Mouse (Mus musculus) macrophage (primary cell): Measurements from ENCODE around the gene Pde6g. TPM values are rescaled to one million over a fixed set of nuclear protein-coding genes. Genes with fewer than 3 reads are reported as not detected.

Source experiments
- H3K27ac ChIP-seq: fragments of 350-480 bp; formaldehyde crosslinking; 2 replicates; pipeline ENCODE4 v1.9.0; 2021
- H3K36me3 ChIP-seq: fragments of 350-480 bp; formaldehyde crosslinking; 2 replicates; pipeline ENCODE4 v1.9.0; 2021; ENCODE audit errors: inconsistent target
- H3K4me3 ChIP-seq: fragments of 350-480 bp; formaldehyde crosslinking; 2 replicates; pipeline ENCODE4 v1.9.0; 2021; ENCODE audit errors: inconsistent target
- H3K79me2 ChIP-seq: fragments of 350-480 bp; formaldehyde crosslinking; 2 replicates; pipeline ENCODE4 v1.9.0; 2021; ENCODE audit errors: inconsistent target
- WGBS: methylation state at CpG from one replicate; pipeline ENCODE4 v1.1.7; 2026; ENCODE audit warnings: inconsistent platforms; ENCODE audit not compliant: missing documents; 5-methylcytosine and 5-hydroxymethylcytosine counted together
- polyA plus RNA-seq: library from polyadenylated mRNA; stranded (reverse); fragments of 250-400 nt; gene quantifications from 3 replicates; pipeline ENCODE4 v1.2.4, GENCODE M21; 2018; ENCODE audit warnings: inconsistent platforms

The Pde6g gene
- polyA plus RNA-seq, 1 experiment from 2014 or later: not detected

DNA sequence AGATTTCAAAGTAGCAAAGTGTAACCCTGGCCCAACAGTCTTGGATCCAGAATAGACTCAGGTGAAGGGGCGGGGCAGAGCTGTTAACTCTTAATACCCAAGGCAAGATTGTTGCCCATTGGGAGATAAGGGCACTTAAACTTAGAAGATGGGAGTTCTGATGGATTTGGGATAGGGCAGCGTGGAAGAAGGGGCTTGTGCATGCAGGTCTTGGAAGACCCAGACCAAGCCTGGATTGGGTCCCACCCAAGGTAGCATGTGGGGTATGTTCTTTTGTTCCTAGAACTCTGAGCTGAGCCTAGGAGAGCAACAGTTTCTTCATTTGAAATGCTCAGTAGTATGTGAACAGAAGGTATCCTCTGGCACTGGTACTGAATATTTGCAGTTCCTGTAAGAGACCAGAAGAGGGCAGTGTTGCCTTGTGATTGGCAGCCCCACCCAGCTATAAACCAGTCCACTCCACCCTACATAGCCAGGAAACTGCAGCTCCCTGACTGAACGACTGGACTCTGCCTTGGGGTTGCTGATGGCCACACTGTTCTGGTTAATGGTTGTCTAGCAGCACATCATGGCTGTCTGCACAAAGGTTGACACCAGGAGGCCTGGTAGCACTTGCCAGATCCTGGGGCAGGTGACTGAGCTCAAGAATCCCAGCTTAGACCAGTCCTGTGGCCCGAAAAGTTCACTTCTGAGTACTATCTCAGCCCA is 35.9 kb upstream of the Pde6g start:
- Histone ChIP-seq H3K79me2 (peaks cover 37% of the 10 kb centered on the region), H3K36me3 (peaks cover 25% of the 10 kb centered on the region; the same call in 1 of the 2 replicates), H3K4me3 (no peak overlapping the region), H3K27ac (peak overlapping the region; percentile 15; the same call in 1 of the 2 replicates)
- 72% methylated on average over 4 of the region's 4 CpGs for WGBS

GRCm38 (mm10) chr11:120488516-120488915 is 35.2 kb upstream of the Pde6g start:
- no peak overlapping the region for H3K27ac ChIP-seq
- H3K36me3 ChIP-seq: peaks cover 25% of the 10 kb centered on the region; the same call in 1 of the 2 replicates
- no peak overlapping the region for H3K4me3 ChIP-seq
- 93% methylated on average over 4 of the region's 4 CpGs for WGBS
- H3K79me2 ChIP-seq: peaks cover 30% of the 10 kb centered on the region

DNA sequence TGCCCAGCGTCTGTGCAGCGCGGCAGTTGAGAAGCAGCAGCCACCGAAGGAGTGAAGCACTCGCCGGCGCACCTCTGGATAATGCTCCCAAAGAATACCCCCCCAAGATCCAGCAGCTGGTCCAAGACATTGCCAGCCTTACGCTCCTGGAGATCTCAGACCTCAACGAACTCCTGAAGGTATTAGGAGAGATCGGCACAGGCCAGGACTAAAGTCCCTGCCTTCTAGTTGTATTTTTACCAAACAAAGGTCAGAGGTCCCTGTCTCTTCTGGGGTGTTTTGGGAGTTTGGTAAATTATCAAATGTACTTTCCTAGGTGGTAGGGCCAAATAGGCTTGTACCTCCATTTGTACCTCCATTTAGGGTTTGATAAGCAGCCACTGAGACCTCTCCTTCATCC is 32.0 kb upstream of the Pde6g start:
- H3K4me3 ChIP-seq: peak overlapping the region; percentile 87
- peaks cover 49% of the 10 kb centered on the region for H3K36me3 ChIP-seq
- 15% methylated on average over 10 of the region's 10 CpGs for WGBS
- peak overlapping the region; percentile 39 for H3K27ac ChIP-seq
- H3K79me2 ChIP-seq: peaks cover 23% of the 10 kb centered on the region

DNA sequence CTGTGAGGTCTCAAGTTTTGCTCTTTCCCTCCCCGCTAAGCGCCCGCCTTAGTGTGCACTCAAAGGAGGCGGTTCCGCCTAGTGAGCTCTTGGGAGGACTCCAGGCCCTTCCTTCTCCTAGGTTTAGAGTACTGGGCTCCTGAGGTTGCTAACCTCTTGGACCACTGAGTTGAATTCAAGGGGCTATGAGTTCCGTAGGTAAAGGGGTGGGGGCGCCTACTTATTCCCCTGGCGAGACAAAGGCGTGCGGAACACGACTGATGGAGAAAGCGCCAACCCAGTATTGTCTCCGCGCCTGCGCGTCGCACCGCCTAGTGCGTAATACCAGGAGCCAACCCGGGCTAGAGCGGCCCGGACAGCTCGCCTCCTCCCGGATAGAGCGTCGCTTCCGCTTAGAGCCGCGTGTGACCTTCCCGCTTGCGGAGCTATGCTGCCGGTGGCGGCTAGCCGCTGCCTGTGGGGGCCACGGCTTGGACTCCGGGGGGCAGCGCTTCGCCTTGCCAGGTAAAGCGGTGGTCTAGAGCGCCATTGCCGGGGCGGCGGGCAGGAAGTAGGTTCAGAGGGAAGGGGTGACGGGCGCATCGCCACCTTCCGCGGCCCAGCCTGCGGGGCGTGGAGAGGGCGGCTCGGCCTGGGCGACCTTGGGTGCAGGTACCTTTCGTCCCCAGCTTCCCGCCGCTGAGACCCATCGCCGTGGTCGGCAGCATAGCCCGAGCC is 31.1 kb upstream of the Pde6g start, which contains the start of gene Mrpl12:
Gene Mrpl12 (plus strand): TSS at position 349 of the 717 bp plus-strand sequence.
- 2% methylated on average over 54 of the region's 60 CpGs for WGBS
- H3K36me3 ChIP-seq: peaks cover 55% of the 10 kb centered on the region
- H3K4me3 ChIP-seq: peak within 1 kb of the TSS; percentile 87
- peak within 1 kb of the TSS; percentile 39 for H3K27ac ChIP-seq
- peaks cover 23% of the 10 kb centered on the region for H3K79me2 ChIP-seq

DNA sequence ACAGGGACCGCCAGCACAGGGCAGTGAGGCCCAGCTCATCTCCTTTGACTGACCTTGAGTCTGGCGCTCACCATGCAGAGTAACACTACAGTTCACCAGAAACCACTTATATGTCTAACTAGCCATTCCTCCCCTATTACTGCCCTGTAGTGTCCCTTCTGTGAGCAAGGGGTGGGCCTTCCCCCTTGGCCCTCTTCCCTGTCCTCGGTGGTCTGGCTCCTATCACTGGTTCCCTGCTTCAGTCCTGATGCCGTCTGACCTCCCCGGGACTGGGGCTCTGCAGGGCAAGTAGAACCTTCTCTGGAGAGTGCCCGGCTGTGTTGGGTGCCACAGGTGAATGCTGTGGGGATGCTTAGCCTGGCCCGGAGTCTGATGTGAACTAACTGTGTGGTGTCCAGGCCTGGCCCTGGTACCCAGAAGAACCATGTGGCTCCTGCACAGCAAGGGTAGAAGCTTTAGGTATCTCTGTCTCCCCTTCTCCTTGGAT is 30.2 kb upstream of the Pde6g start:
- peaks cover 61% of the 10 kb centered on the region for H3K36me3 ChIP-seq

DNA sequence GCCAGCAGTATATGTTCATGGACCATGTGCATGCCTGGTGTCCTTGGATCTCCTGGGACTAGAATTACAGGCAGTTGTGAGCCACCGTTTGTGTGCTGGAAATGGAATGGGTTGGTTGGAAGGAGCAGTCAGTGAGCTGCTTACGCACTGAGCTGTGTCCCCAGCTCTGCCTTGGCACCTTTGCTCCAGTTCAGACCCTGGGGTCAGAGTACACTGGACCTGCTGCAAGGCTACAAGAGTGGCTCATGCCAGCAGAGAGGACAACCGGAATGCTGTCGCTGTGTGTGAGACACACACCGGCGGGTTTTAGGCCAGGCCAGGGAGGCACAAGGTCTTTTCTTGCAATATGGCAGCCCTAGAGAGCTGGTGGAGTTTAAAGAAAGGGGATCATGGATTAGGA is 18.8 kb upstream of the Pde6g start:
- no peak overlapping the region for H3K27ac ChIP-seq
- no peak overlapping the region for H3K4me3 ChIP-seq
- peaks cover 40% of the 10 kb centered on the region for H3K79me2 ChIP-seq
- WGBS: 96% methylated on average over 6 of the region's 6 CpGs
- peaks cover 76% of the 10 kb centered on the region for H3K36me3 ChIP-seq

More for the DNA sequence above, 30.2 kb upstream of the Pde6g start:
- peak overlapping the region; percentile 31 for H3K27ac ChIP-seq
- H3K79me2 ChIP-seq: peaks cover 23% of the 10 kb centered on the region
- WGBS: 87% methylated on average over 7 of the region's 7 CpGs
- no peak overlapping the region; the same call in 1 of the 2 replicates for H3K4me3 ChIP-seq

DNA sequence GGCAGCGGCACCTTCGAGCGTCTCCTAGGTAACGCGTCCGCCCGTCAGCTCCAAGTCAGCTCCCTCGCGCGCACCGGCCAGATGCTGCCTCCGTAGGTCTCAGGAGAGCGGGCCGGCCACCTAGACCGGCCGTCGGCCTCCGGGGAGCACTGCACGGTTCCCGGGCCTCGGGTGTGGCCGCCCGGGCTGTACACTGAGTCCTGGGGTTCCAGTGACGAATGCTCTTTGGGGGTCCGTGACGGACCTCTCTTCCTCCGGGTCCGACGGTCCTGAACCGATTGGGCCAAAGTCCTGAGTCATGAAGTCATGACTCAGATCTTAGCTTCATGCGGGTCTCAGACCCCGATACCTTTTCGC is 14.4 kb upstream of the Pde6g start:
- Histone ChIP-seq H3K4me3 (peak overlapping the region; percentile 93), H3K36me3 (peaks cover 36% of the 10 kb centered on the region), H3K79me2 (peaks cover 52% of the 10 kb centered on the region), H3K27ac (peak overlapping the region; percentile 52)
- WGBS: 0% methylated on average over 33 of the region's 33 CpGs

DNA sequence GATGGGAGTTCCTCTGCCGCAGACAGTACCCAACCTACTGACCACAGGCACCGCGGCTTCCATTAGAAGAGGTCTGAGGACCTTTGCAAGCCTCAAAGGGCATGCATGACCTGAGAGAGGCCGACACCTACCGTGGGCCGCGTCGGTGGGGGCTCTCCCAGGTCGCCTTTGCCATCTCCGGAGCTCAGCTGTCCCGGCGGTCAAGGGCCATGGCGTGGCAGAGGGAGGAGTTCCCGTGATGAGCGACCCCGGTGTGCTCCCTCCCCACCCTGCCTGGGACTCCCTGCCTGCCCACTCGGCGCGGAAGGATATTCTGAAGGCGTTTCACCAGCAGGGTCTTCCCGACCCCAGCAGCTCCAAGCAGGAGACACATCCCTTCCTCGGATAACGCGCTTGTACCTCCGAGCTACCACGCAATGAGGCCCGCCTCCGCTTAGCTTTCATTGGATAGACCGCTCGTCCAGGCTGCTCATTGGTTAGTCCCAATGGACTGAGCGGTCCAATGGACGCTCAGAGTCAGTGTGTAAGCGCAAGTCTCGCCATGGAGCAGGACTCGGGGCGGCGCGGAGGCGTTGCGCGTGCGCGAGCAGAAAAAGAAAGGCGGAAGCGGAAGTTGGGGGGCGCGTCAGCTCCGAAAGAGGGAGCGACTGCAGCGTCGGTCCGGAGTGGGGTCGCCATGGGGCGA is 13.9 kb upstream of the Pde6g start, which contains the start of gene Arl16:
Gene Arl16 (minus strand): TSS at position 557 of the 685 bp plus-strand sequence.
- WGBS: under 1% methylated on average over 54 of the region's 54 CpGs
- Histone ChIP-seq H3K27ac (peak within 1 kb of the TSS; percentile 52), H3K4me3 (peak within 1 kb of the TSS; percentile 93), H3K36me3 (peaks cover 33% of the 10 kb centered on the region), H3K79me2 (peaks cover 52% of the 10 kb centered on the region)

DNA sequence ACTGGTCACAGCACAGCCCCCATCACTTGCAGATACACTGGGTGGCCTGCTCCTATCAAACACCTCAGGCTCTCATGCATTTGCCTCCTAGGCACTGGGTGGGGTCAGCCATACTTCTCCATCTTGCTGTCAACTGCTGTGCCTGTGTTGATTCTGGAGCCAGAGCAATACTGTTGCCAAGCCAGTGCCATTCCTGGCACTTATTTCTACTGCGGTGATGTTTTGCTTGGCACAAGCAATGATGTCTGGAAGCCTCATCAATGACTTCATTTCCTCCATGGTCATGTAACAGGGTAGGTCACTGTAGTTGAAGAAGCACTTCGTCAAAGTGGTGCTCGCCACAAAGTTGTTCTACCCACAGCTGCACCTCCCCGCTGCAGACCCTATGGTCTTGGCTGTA is 12.2 kb upstream of the Pde6g start:
- Histone ChIP-seq H3K27ac (no peak overlapping the region), H3K79me2 (peaks cover 42% of the 10 kb centered on the region), H3K4me3 (no peak overlapping the region), H3K36me3 (peaks cover 32% of the 10 kb centered on the region)
- 100% methylated on average over 4 of the region's 4 CpGs for WGBS

GRCm38 (mm10) chr11:120464365-120464764 is 11.1 kb upstream of the Pde6g start:
- 90% methylated on average over 5 of the region's 5 CpGs for WGBS
- H3K79me2 ChIP-seq: peaks cover 38% of the 10 kb centered on the region
- H3K36me3 ChIP-seq: peaks cover 21% of the 10 kb centered on the region; the same call in 1 of the 2 replicates
- no peak overlapping the region for H3K27ac ChIP-seq
- H3K4me3 ChIP-seq: no peak overlapping the region

DNA sequence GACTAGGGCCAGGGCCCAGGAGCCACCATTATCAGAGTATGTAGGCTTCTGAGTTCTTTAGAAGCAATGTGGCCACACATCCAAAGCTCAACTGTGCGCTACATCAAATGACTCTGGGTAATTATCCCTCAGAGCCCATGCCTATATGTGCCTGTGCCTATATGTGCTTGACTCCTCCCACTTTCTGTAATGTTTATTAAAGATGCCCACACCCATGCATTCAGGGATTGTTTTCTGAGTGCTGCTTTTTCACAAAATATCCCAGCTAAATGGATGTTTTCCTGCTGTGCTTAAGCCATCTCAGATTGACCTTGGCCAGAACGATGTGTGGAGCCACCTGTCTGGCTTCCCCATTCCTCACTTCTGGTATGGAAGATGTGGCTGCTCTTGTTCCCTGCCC is 10.2 kb upstream of the Pde6g start:
- WGBS: 100% methylated on average over 2 of the region's 2 CpGs
- H3K27ac ChIP-seq: no peak overlapping the region
- peaks cover 38% of the 10 kb centered on the region for H3K79me2 ChIP-seq
- H3K4me3 ChIP-seq: no peak overlapping the region
- peaks cover 19% of the 10 kb centered on the region; the same call in 1 of the 2 replicates for H3K36me3 ChIP-seq

DNA sequence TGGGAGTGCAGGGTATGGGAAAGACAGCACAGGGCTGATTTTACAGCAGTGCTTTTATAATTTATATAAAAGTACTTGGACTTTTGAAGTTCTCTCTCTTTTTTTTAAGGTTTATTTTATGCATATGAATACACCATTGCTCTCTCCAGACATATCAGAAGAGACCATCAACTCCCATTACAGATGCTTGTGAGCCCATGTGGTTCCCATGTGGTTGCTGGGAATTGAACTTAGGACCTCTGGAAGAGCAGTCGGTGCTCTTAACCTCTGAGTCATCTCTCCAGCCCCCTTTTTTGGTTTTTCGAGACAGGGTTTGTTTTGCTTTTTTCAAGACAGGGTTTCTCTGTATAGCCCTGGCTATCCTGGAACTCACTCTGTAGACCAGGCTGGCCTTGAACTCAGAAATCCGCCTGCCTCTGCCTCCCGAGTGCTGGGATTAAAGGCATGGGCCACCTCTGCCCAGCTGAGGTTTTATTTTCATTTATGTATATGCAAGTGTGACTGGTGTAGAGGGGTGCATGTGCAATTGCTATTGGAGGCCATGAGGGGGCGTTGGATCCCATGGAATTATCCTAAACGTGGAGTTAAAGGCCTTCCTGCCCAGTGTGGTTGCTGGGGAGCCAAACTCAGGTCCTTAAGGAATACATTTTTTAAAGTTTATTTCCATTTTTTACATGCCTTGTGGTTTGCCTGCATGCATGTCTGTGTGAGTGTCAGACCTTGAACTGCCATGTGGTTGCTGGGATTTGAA is 5.7 kb upstream of the Pde6g start:
- H3K4me3 ChIP-seq: peak overlapping the region; percentile 77
- peaks cover 19% of the 10 kb centered on the region; the same call in 1 of the 2 replicates for H3K36me3 ChIP-seq
- WGBS: 52% methylated on average over 4 of the region's 6 CpGs
- peaks cover 20% of the 10 kb centered on the region; the same call in 1 of the 2 replicates for H3K79me2 ChIP-seq
- H3K27ac ChIP-seq: peak overlapping the region; percentile 53; the same call in 1 of the 2 replicates

GRCm38 (mm10) chr11:120457772-120458751 is 4.8 kb upstream of the Pde6g start, which contains the start of the genes Oxld1 and Ccdc137:
Gene Oxld1 (minus strand): TSS chr11:120458068.
Gene Ccdc137 (plus strand): TSS chr11:120458115.
- H3K27ac ChIP-seq: peak within 1 kb of the TSS; percentile 67
- 4% methylated on average over 59 of the region's 62 CpGs for WGBS
- H3K79me2 ChIP-seq: peaks cover 20% of the 10 kb centered on the region; the same call in 1 of the 2 replicates
- H3K36me3 ChIP-seq: peaks cover 19% of the 10 kb centered on the region; the same call in 1 of the 2 replicates
- H3K4me3 ChIP-seq: peak within 1 kb of the TSS; percentile 77
